Mouse (Mus musculus) ovary, adult 18-20 months (tissue): ENCODE measurements at regions not wholly inside any gene's neighbourhood (a gene's known extent, or its start where the extent isn't known, plus 50 kb on each side); places are given as distances from the start of the nearest gene placed in this dataset.

Experiments used
- DNase-seq: peaks from one replicate; pipeline ENCODE4 v3.0.0; 2022; ENCODE audit warnings: low spot score, mixed read lengths

DNA sequence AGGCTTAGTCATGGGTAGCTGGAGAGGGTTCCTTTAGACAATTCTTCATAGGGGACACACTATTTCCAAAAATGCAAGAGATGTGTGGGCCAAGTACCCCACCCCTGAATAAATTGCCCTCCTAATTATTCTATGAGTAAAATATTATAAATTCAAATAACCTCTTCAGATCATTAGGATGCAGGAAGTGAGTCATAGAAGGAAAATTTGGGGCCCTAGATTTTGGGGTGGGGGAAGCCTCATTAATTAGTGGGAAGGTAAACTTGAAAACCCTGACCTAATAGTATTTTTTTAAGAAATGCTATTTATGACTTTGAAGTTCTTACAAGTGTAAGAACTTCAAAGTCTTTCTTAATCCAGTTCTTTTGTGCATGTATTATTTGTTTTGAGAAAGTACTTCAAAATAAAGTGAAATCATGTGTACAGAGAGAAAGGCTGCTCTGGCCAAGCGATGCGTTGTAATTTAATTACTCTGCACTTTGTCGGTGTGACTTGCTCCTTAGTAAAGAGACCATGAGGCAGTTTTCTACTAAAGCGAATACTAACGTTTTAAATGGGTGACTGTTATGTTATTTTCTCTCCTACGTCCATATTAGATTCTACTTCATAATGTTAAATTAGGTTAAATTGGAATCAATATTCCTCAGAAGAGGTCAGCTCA, 200.6 kb downstream of the Tgfb2 start:
- DNase-seq = no peak

- DNase-seq = no peak
These were observed 204.1 kb downstream of the Tgfb2 start for GRCm38 (mm10) chr1:186501726-186502125.

DNA sequence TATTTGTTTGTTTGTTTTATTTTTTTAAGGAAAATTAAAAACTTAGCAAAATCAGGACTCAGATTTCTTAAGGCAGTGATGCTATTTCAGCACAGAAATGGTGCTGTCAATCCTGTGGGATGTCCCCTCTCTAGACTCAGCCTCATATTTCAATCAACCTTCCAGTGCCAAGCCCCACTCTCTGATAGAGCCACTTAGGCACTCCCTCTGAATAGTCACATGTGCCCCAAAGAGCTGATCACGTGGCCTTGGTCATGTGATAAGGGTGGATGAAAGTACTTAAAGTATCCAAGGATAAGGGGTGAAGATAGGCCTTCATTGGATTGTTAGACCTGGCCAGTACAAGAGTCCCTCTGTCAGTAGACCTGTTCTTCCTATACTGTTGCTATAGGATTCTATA, 207.9 kb downstream of the Tgfb2 start:
- no peak for DNase-seq

GRCm38 (mm10) chr1:186497333-186497732, 208.5 kb downstream of the Tgfb2 start:
- DNase-seq = no peak

DNA sequence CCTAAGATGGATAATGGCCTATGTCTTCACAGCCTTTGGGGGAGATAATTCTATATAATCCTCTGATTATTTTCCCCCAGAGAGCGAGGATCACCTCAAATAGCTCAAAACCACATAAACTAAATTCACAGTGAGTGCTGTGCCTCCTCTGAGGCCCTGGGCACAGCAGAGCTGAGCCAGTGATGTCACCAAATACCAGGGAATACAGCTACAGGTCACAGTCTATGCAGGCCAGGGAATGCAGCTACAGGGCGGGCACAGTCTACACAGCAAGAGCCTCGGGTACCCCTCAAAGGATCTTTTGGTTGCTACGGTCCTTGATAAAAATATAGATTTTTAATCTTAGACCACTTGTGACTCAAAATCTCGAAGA, 211.4 kb downstream of the Tgfb2 start:
- DNase-seq = no peak

GRCm38 (mm10) chr1:186493664-186494410, 212.0 kb downstream of the Tgfb2 start:
- DNase-seq = no peak

GRCm38 (mm10) chr1:186482177-186482576, 223.6 kb downstream of the Tgfb2 start:
- DNase-seq = peak; percentile 35

- no peak for DNase-seq
These were observed 225.8 kb downstream of the Tgfb2 start for GRCm38 (mm10) chr1:186480019-186480418.

GRCm38 (mm10) chr1:186478428-186479238, 227.2 kb downstream of the Tgfb2 start:
- DNase-seq = no peak

- no peak for DNase-seq
These were observed 230.9 kb downstream of the Tgfb2 start for GRCm38 (mm10) chr1:186474844-186475243.

GRCm38 (mm10) chr1:186474385-186474784, 231.4 kb downstream of the Tgfb2 start:
- DNase-seq = no peak

DNA sequence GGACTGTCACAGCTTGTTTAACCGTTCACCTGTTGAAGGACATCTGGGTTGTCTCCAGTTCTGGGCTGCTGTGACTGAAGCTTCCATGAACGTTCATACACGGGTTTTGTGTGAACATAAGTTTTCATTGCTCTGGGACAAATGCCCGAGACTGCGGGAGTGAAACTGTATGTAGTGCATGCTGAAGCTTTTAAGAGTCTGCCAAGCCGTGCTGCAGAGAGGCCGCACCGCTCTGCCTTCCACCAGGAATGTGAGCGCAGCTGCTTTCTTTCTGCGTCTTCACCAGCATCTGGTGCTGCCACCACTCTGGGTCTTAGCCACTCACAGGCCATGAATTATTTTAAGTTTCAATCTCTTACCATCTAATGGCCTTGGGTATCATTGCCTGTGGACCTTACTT, 232.8 kb downstream of the Tgfb2 start:
- no peak for DNase-seq

GRCm38 (mm10) chr1:186465526-186465925, 240.3 kb downstream of the Tgfb2 start:
- DNase-seq = no peak

- no peak for DNase-seq
These were observed 245.0 kb downstream of the Tgfb2 start for GRCm38 (mm10) chr1:186460742-186461141.

DNA sequence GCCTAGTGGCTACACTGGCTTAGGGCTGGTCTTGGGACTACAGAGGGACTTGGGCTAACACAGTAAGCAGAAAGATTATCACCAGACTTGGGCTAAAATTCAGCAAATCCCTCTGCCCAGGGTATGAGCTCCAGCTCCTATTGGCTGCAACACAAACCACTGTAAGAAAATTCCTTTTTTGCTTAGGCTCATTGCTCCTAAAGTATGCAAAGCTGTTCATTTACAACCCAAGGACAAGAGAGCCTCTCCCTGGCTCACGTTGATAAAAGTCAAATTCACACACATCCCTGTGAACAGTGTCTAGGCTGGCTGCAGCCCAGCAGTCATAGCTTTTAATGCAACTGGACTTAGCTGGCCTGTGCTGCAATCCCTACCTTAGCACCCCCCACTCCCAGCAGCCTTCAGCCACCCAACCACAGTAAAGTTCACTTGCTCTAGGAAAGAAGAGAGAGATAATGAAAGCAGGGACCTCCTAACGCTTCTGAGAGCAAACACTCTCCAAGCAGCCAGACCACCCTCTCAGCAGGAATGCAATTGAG, 247.6 kb downstream of the Tgfb2 start:
- no peak for DNase-seq

DNA sequence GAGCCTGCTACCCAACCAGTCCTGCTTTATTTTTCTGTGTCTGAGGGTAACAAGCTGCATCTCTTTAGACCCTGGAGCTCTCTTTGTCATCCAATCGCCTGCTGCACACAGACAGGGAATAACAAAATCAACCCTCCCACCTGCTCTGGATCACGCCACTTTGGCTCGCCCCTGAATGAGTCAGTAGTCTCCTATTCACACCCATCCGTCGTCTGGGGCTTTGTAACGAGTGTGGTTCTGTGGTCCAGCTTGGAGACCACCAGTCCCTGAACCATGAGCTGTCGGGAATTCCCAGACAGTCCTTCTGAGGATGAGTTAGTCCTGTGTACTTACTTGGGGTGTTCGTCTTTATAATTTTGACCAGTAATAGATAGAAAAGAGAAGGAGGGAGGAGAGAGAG, 248.7 kb downstream of the Tgfb2 start:
- no peak for DNase-seq

DNA sequence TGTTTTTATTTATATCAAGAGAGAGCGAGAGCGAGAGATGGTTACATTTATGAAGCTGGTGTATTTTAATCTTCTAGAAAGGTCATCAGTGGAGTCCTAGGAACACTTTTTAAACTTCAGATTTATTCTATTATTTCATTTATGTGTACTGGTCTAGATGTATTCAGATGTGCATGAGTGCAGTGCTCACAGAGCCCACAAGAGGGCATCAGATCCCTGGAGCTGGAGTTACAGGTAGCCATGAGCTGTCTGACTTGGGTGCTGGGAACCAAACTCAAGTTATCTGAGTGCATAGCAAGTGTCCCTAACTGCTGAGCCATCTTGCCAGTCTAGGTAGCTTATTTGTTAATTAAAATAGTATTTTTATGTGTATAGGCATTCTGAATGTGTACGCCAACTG, 249.7 kb downstream of the Tgfb2 start:
- DNase-seq = no peak

GRCm38 (mm10) chr1:186455177-186455660, 250.6 kb downstream of the Tgfb2 start:
- no peak for DNase-seq

DNA sequence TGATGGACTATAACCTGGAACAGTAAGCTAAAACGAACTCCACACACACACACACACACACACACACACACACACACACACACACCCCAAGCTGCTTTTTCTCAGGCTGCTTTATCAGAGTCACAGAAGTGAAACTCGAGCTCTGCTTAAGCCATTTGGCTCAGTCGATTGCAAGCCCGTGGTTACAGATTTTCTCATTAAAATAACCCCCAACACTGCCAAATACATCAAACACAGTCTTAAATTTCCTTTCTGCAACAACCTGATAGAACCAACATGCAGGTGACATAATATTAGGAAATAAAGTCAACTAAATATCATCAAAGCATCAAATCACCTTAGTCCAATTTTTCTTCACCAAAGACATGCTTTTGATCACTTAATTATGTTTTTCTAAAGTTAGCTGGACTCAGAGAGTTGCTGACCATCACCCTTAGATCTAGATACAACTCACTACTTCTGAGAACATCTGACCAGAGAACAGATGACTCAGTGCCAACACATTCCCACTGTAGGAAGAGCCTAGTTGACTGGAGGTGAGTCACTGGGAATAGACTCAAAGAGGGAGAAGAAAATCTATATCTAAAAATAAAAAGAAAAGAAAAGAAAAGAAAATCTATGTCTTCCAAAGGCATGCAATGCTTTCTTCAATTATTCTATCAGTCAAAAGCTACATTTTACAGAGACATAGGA, 251.2 kb downstream of the Tgfb2 start:
- DNase-seq = no peak

DNA sequence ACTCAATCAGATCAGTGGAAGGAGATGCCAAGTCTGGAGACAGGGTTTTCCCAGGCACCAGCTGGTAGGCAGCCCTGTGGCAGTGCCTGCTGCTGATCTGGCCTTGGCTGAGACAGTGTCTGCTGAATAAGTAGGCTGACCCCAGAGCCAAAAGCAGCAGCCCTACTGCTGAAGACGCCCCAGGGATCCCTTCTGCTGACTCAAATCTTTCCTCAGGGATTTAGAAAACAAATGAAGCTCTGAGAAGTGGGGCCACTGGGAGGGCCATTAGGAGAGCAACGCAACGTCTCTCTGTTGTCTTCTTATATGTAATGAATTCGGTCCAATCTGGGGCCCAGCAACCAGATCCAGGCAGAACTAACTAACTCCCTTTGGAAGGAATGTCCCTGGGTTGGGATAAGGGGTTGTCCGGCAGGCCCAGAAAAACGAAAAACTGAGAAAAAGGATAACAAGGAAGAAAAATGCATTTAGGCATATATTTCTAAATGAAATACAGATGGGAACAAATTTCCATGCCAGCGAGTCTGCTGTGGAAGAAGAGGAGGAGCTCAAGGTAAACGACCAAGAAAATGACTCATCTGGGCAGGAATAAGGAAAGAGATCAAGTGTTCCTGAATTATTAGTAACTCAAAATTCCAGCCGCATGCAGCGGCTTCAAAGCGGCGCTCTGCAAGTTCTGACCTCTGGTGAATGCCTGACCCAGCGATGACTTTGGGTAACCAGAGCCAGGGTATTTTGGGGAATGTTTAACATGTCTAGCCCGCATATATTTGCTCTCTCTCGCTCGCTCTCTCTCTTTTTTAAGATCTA, 256.7 kb downstream of the Tgfb2 start:
- DNase-seq = no peak

DNA sequence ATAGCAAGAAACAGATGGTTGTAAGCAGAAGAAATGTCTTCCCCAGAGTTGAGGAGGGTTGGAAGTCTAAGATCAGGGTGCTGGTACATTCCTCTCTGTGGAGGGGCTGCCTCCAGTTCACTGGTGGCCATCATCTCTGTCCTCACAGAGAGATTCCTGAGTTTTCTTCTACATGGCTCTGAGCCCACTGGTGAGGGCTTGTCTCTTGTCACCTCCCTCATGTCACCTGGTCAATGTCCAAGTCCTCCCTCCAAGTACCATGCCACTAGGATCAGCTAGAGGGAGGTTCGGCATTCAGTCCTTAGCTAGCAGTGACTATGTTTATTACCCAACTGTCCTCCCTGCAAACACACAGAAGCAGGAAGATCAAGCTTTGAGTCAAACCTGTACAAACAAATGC, 258.3 kb downstream of the Tgfb2 start:
- no peak for DNase-seq
